Mouse (Mus musculus): ENCODE results near the gene Wars. TPM values are rescaled to one million over a fixed set of nuclear protein-coding genes. Genes with fewer than 3 reads are reported as not detected.

The Wars gene
- polyA plus RNA-seq, 1 experiment: 65.7 TPM

DNA sequence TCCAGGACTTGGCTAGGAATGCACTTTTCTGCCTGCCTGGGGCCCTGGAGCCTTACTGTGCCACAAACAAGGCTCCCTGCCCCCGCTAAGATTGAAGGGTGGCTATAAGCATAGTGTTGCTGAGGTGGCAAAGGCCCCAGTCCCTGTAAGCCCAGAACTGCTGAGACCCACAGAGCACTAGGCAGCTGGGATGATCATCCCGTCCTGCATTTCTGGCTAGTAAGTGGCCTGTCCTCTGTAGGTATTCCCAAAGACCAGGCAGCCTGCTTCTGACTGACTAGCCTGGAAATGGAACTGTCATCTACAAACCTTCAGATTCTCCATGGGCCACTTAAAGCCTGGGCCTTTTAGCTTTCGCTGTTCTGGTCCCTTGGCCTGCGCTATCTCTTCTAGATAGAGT is 73.5 kb downstream of the Wars start:
- H3K27ac ChIP-seq (ENCODE audit: insufficient read depth, low read depth, low read length): no peak overlapping the region
- H3K36me3 ChIP-seq (ENCODE audit: control insufficient read depth, insufficient read depth, low read length): peaks cover 16% of the 10 kb centered on the region
- H3K4me1 ChIP-seq (ENCODE audit: control insufficient read depth, insufficient read depth, insufficient read length, low read length): no peaks in the 10 kb centered on the region
- H3K27me3 ChIP-seq (ENCODE audit: control insufficient read depth, insufficient read depth, low read length): no peaks in the 10 kb centered on the region
- 91% methylated on average over 4 of the region's 4 CpGs for WGBS
- no peak overlapping the region for H3K4me3 ChIP-seq (ENCODE audit: low read depth, low read length)
- TF ChIP-seq CTCF (IDR thresholded peaks at IDR 0.05; ENCODE audit: extremely low read depth, insufficient read length, insufficient replicate concordance, low read depth, low read length) (no peak), POLR2A (IDR thresholded peaks at IDR 0.05; ENCODE audit: low read depth, low read length) (no peak)

DNA sequence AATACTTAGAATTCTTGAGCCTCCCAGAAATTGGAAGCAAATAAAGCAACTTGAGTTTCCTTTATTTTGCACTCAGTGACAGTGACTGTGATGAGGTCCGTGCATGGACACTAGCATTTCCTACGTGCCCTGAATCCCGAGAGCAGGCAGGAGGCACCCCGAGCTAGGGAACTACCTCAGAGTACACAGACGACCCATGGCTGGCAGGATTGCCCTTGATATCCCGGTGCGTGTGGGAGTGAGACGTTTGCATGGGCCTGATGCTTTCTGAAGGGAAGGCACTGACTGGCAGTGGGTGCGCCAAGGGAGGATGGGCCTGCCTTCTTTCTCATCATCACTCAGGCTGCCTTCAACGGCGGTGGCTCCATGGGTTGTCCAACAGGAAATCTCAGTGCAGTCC is 77.4 kb downstream of the Wars start:
- Histone ChIP-seq H3K4me1 (ENCODE audit: control insufficient read depth, insufficient read depth, insufficient read length, low read length) (no peaks in the 10 kb centered on the region), H3K27me3 (ENCODE audit: control insufficient read depth, insufficient read depth, low read length) (no peaks in the 10 kb centered on the region), H3K36me3 (ENCODE audit: control insufficient read depth, insufficient read depth, low read length) (peaks cover 30% of the 10 kb centered on the region), H3K27ac (ENCODE audit: insufficient read depth, low read depth, low read length) (no peak overlapping the region), H3K4me3 (ENCODE audit: low read depth, low read length) (no peak overlapping the region)
- 72% methylated on average over 11 of the region's 11 CpGs for WGBS
- TF ChIP-seq CTCF (IDR thresholded peaks at IDR 0.05; ENCODE audit: extremely low read depth, insufficient read length, insufficient replicate concordance, low read depth, low read length): no peak
- TF ChIP-seq POLR2A (IDR thresholded peaks at IDR 0.05; ENCODE audit: low read depth, low read length): no peak

DNA sequence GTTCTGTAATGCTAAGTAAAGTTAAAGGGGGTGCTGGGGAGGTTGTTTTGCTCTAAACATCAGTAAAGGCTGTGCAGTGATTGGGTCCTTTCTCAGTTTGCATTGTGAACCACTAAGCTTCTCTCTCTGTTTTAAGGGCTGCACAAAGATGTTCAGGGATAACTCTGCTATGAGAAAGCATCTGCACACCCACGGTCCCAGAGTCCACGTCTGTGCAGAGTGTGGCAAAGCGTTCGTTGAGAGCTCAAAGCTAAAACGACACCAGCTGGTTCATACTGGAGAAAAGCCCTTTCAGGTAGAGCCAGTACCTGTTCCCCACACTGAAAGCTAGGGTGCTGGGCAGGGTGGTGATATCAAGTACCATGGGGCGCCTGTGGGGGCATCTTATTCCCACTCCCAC is 79.5 kb downstream of the Wars start:
- TF ChIP-seq CTCF (IDR thresholded peaks at IDR 0.05; ENCODE audit: extremely low read depth, insufficient read length, insufficient replicate concordance, low read depth, low read length): no peak
- TF ChIP-seq POLR2A (IDR thresholded peaks at IDR 0.05; ENCODE audit: low read depth, low read length): no peak
- Histone ChIP-seq H3K27me3 (ENCODE audit: control insufficient read depth, insufficient read depth, low read length) (no peaks in the 10 kb centered on the region), H3K27ac (ENCODE audit: insufficient read depth, low read depth, low read length) (no peak overlapping the region), H3K36me3 (ENCODE audit: control insufficient read depth, insufficient read depth, low read length) (peaks cover 30% of the 10 kb centered on the region), H3K4me3 (ENCODE audit: low read depth, low read length) (no peak overlapping the region), H3K4me1 (ENCODE audit: control insufficient read depth, insufficient read depth, insufficient read length, low read length) (peaks cover under 1% of the 10 kb centered on the region; the same call in 1 of the 2 replicates)
- WGBS: 79% methylated on average over 6 of the region's 6 CpGs

DNA sequence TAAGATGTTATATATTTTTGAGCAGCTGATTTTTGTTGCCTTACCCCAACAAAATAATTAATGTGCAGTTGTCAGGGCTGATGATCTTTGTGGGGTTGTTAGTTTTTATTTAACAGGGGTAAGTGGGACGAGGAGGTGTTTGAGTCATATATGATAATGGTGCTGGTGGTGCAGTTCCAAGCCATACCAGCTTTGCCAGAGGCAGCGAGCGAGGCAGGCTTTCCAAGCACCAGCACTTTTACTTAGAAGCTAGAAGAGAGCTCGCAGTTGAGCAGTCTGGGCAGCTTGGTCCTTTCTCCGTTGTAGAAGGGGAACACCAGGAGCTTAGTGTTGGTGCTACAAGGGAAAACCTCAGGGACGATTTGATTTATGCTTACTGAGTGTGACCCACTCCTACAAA is 81.5 kb downstream of the Wars start:
- TF ChIP-seq POLR2A (IDR thresholded peaks at IDR 0.05; ENCODE audit: low read depth, low read length) (no peak), CTCF (IDR thresholded peaks at IDR 0.05; ENCODE audit: extremely low read depth, insufficient read length, insufficient replicate concordance, low read depth, low read length) (no peak)
- Histone ChIP-seq H3K4me3 (ENCODE audit: low read depth, low read length) (no peak overlapping the region), H3K27ac (ENCODE audit: insufficient read depth, low read depth, low read length) (no peak overlapping the region), H3K27me3 (ENCODE audit: control insufficient read depth, insufficient read depth, low read length) (no peaks in the 10 kb centered on the region), H3K4me1 (ENCODE audit: control insufficient read depth, insufficient read depth, insufficient read length, low read length) (peaks cover 2% of the 10 kb centered on the region; the same call in 1 of the 2 replicates), H3K36me3 (ENCODE audit: control insufficient read depth, insufficient read depth, low read length) (peaks cover 24% of the 10 kb centered on the region)
- WGBS: 81% methylated on average over 6 of the region's 6 CpGs

DNA sequence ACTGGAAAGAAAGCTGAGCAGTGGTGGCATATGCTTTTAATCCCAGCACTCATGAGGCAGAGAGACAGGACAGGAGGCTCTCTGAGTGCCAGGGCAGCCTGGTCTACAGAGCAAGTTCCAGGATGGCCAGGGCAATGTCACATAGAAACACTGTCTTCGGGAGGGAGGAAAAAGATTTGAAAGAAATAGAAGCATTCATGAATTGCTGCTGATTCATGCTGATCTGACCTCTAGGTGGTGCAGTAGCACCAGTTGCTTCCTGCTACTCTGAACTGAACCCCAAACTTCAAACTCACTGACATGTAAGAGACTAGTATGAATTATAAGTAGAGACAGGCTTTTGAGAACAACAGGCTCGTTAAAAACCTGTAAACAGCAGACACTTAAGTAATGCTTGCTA is 82.8 kb downstream of the Wars start:
- TF ChIP-seq CTCF (IDR thresholded peaks at IDR 0.05; ENCODE audit: extremely low read depth, insufficient read length, insufficient replicate concordance, low read depth, low read length): peak; percentile 22; the same call in 1 of the 2 replicates
- no peak for TF ChIP-seq POLR2A (IDR thresholded peaks at IDR 0.05; ENCODE audit: low read depth, low read length)
- H3K36me3 ChIP-seq (ENCODE audit: control insufficient read depth, insufficient read depth, low read length): peaks cover 23% of the 10 kb centered on the region
- no peak overlapping the region for H3K27ac ChIP-seq (ENCODE audit: insufficient read depth, low read depth, low read length)
- peaks cover 2% of the 10 kb centered on the region; the same call in 1 of the 2 replicates for H3K4me1 ChIP-seq (ENCODE audit: control insufficient read depth, insufficient read depth, insufficient read length, low read length)
- WGBS: 19% methylated on average over 2 of the region's 2 CpGs
- H3K4me3 ChIP-seq (ENCODE audit: low read depth, low read length): no peak overlapping the region
- H3K27me3 ChIP-seq (ENCODE audit: control insufficient read depth, insufficient read depth, low read length): no peaks in the 10 kb centered on the region

DNA sequence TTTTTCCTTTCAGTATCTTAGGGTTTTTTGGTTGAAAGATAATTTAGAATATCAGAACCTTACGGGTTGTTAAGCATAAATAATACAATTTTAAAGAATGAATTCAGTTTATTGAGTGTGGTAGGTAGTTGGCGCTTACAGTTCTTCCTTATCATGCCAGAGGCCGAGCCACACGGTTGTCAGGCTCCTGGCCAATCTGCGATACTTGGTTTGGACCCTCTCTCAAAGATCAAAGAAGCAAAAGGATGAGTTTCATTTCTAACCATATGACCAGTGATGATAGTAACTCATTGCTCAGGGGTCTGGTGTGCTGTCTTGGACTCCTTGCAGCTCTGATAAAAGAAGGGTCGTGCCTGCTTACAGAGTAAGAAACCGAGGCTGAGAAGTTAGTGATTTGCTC is 83.7 kb downstream of the Wars start:
- 48% methylated on average over 7 of the region's 7 CpGs for WGBS
- no peak overlapping the region for H3K4me3 ChIP-seq (ENCODE audit: low read depth, low read length)
- H3K27me3 ChIP-seq (ENCODE audit: control insufficient read depth, insufficient read depth, low read length): no peaks in the 10 kb centered on the region
- peaks cover 2% of the 10 kb centered on the region; the same call in 1 of the 2 replicates for H3K4me1 ChIP-seq (ENCODE audit: control insufficient read depth, insufficient read depth, insufficient read length, low read length)
- TF ChIP-seq CTCF (IDR thresholded peaks at IDR 0.05; ENCODE audit: extremely low read depth, insufficient read length, insufficient replicate concordance, low read depth, low read length): no peak
- TF ChIP-seq POLR2A (IDR thresholded peaks at IDR 0.05; ENCODE audit: low read depth, low read length): no peak
- peaks cover 21% of the 10 kb centered on the region for H3K36me3 ChIP-seq (ENCODE audit: control insufficient read depth, insufficient read depth, low read length)
- no peak overlapping the region for H3K27ac ChIP-seq (ENCODE audit: insufficient read depth, low read depth, low read length)

Other genes with a start within 250 kb of the Wars start
- gene Degs2, start 191.9 kb downstream of the Wars start, polyA plus RNA-seq (2012; rRNA removed): 211 and 406 TPM in 2 replicates
- 10.5 and 22.4 TPM in 2 replicates for gene Yy1, start 101.2 kb downstream of the Wars start, polyA plus RNA-seq (2012; rRNA removed)
- gene Slc25a29, start 58.3 kb downstream of the Wars start, polyA plus RNA-seq (2012; rRNA removed): 4.0 and 4.9 TPM in 2 replicates
- 6.4 and 7.9 TPM in 2 replicates for gene Slc25a47, start 58.1 kb downstream of the Wars start, polyA plus RNA-seq (2012; rRNA removed)
- gene Wdr25, start 543 bp downstream of the Wars start, polyA plus RNA-seq (2012; rRNA removed): 2.3 and 8.8 TPM in 2 replicates
- 1.7 and 1.9 TPM in 2 replicates for gene Begain, start 174.0 kb upstream of the Wars start, polyA plus RNA-seq (2012; rRNA removed)

Measured in small intestine, adult 2 months (tissue).